Mouse (Mus musculus) mouse embryonic stem cell (cell line): ENCODE measurements around the gene Eya2.

Source experiments
- in situ Hi-C, 2 experiments: fragments of 300-500 bp; cut with MboI; formaldehyde crosslinking; loops; 1 replicate in 1 of 2; 3 replicates in 1 of 2; pipeline ENCODE4 v1.14.3; 2019 to 2020; ENCODE audit warnings: low sequenced_read_pairs in 2 of 2, low pct_unique_long_range_greater_than_20kb in 1 of 2, mixed read lengths in 1 of 2; ENCODE audit not compliant: unreplicated experiment in 1 of 2

Gene Eya2

GRCm38 (mm10) chr2:165742210-165742786 lies 147.5 kb downstream of the Eya2 start:
- in situ Hi-C loops, result no loop called here

GRCm38 (mm10) chr2:165745306-165746098 lies 150.7 kb downstream of the Eya2 start:
- in situ Hi-C loops, result no loop called here

GRCm38 (mm10) chr2:165747975-165748374 lies 153.1 kb downstream of the Eya2 start:
- in situ Hi-C loops, result no loop called here

- in situ Hi-C loops, result no loop called here
These were observed 153.6 kb downstream of the Eya2 start for GRCm38 (mm10) chr2:165748426-165748825.

- in situ Hi-C loops, result no loop called here
These were observed 156.2 kb downstream of the Eya2 start for GRCm38 (mm10) chr2:165751068-165751467.

- in situ Hi-C loops, result no loop called here
These were observed 157.9 kb downstream of the Eya2 start for GRCm38 (mm10) chr2:165752704-165753103.

GRCm38 (mm10) chr2:165757799-165758198 lies 163.0 kb downstream of the Eya2 start:
- in situ Hi-C loops, result no loop called here

- in situ Hi-C loops, result no loop called here
These were observed 163.7 kb downstream of the Eya2 start for GRCm38 (mm10) chr2:165758534-165758933.

- in situ Hi-C loops, result no loop called here
These were observed 164.7 kb downstream of the Eya2 start for GRCm38 (mm10) chr2:165759421-165759985.

GRCm38 (mm10) chr2:165768805-165769358 lies 174.1 kb downstream of the Eya2 start:
- in situ Hi-C loops, result no loop called here

GRCm38 (mm10) chr2:165769375-165769948 lies 174.6 kb downstream of the Eya2 start:
- in situ Hi-C loops, result no loop called here

GRCm38 (mm10) chr2:165778927-165779326 lies 184.1 kb downstream of the Eya2 start:
- in situ Hi-C loops, result loop anchor here in 1 of 2 experiments (25.0 kb wide), 1 partner anchor 258 kb away; no protein-coding TSS in a partner anchor

- in situ Hi-C loops, result loop anchor here in 1 of 2 experiments (5.0 to 25.0 kb wide), 2 partner anchors 130 to 255 kb away; no protein-coding TSS in a partner anchor
These were observed 187.5 kb downstream of the Eya2 start for GRCm38 (mm10) chr2:165782324-165782723.

- in situ Hi-C loops, result loop anchor here in 1 of 2 experiments (25.0 kb wide), 1 partner anchor 252 kb away; no protein-coding TSS in a partner anchor
These were observed 190.6 kb downstream of the Eya2 start for GRCm38 (mm10) chr2:165785312-165786036.

GRCm38 (mm10) chr2:165786467-165786866 lies 191.6 kb downstream of the Eya2 start:
- in situ Hi-C loops, result loop anchor here in 1 of 2 experiments (25.0 kb wide), 1 partner anchor 251 kb away; no protein-coding TSS in a partner anchor

- in situ Hi-C loops, result loop anchor here in 1 of 2 experiments (25.0 kb wide), 1 partner anchor 249 kb away; no protein-coding TSS in a partner anchor
These were observed 193.2 kb downstream of the Eya2 start for GRCm38 (mm10) chr2:165788005-165788404.

- in situ Hi-C loops, result loop anchor here in 1 of 2 experiments (25.0 kb wide), 1 partner anchor 249 kb away; no protein-coding TSS in a partner anchor
These were observed 194.0 kb downstream of the Eya2 start for GRCm38 (mm10) chr2:165788796-165789195.

GRCm38 (mm10) chr2:165789667-165790066 lies 194.8 kb downstream of the Eya2 start:
- in situ Hi-C loops, result loop anchor here in 1 of 2 experiments (25.0 kb wide), 1 partner anchor 248 kb away; no protein-coding TSS in a partner anchor
